Mouse (Mus musculus): ENCODE measurements around the gene Acadvl. TPM values are rescaled to one million over a fixed set of nuclear protein-coding genes. Genes with fewer than 3 reads are reported as not detected.

Acadvl gene
- polyA plus RNA-seq, 1 experiment from 2014 or later, result 78.2 TPM

DNA sequence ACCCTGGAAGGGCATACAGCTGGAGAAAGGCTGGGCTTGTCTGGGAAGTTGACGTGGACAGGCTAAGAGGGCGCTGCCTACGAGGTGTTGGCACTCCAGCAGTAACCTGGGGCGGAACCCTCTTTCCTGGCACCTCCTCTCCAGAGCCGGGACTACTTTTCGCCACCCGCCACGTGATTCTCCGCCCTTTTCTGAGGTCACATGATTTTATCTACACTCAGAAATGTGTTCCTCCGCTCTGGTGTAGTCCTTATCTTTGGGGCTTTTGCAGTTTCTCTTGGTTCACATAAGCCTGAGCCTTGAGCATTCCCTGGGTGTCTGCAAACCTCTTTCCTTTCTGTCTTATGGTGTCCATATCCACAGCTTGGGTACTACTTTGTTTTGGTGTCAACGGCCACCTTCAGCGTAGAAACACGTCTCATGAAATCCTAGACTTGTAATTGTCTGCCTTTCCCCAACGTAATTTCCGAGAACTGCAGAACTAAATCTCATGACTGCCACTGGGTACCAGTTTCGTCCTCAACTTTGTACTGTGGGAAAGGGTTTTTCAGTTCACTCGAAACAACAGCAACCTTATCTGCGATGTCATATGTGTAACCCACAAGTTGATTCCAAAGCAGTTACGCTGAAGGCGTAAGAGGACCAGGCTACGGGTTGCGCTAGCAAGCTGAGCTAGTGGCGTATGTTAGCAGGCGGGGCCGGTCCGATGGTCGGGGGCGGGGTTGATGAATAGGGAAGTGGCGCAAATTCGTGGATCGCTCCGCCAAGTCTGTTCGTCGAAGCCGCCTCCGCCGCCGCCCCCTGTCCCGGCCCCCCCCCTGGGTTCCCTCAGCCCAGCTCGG, 24.1 kb downstream of the Acadvl start, which contains the start of gene Gabarap:
Gabarap (plus strand) TSS at position 294 of the 842 bp plus-strand sequence.
- no peaks in the 10 kb centered on the region for H3K9me3 ChIP-seq
- peaks cover 59% of the 10 kb centered on the region for H3K36me3 ChIP-seq
- WGBS, result under 1% methylated on average over 40 of the region's 40 CpGs
- peak within 1 kb of the TSS; percentile 85 for H3K9ac ChIP-seq
- peak within 1 kb of the TSS; percentile 74 for H3K4me2 ChIP-seq
- peak within 1 kb of the TSS; percentile 84 for H3K4me3 ChIP-seq
- peaks cover 24% of the 10 kb centered on the region for H3K4me1 ChIP-seq
- H3K27ac ChIP-seq, result peak within 1 kb of the TSS; percentile 94
- no peaks in the 10 kb centered on the region for H3K27me3 ChIP-seq
- ATAC-seq (ENCODE audit: insufficient number of reproducible peaks, insufficient read depth, low FRiP score, low TSS enrichment, low read depth), result peak; percentile 66

DNA sequence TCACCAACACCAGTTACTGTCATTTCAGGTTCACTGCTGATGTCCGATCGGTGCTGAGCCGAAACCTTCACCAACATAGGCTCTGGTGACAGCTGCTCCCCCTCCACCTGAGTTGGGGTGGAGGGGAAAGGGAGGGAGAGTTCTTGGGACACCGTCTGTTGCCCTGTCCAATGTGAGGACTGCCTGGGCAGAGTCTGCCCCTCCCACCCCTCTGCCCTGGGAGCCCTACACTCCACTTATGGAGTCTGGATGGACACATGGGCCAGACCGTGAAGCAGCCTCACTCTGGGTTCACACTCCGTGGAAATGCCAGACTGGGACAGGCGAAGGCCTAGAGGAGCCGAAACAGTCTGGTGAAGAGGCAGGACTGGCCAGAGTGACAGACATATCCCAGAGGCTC, 25.3 kb downstream of the Acadvl start:
- Histone ChIP-seq H3K4me1 (peaks cover 24% of the 10 kb centered on the region), H3K9ac (no peak overlapping the region), H3K27ac (peak overlapping the region; percentile 94; the same call in 1 of the 2 replicates), H3K9me3 (no peaks in the 10 kb centered on the region), H3K27me3 (no peaks in the 10 kb centered on the region), H3K4me2 (no peak overlapping the region), H3K4me3 (no peak overlapping the region), H3K36me3 (peaks cover 68% of the 10 kb centered on the region)
- no peak for ATAC-seq (ENCODE audit: insufficient number of reproducible peaks, insufficient read depth, low FRiP score, low TSS enrichment, low read depth)
- WGBS, result 93% methylated on average over 8 of the region's 8 CpGs

DNA sequence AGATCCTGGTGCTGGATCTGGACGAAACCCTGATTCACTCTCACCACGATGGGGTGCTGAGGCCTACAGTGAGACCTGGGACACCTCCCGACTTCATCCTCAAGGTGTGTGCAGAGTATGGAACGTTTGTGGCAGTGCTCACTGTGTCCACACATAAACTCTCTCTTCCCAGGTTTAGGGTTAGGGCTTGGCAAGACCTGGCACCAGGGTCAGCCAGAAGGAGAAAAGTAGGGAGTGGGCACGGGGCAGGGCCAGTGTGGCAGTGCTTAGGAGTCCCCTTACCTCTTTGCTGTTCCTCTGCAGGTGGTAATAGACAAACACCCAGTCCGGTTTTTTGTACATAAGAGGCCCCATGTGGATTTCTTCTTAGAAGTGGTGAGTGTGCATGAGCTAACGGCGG, 30.8 kb downstream of the Acadvl start:
- Histone ChIP-seq H3K4me3 (no peak overlapping the region), H3K4me2 (no peak overlapping the region), H3K4me1 (peaks cover 24% of the 10 kb centered on the region), H3K9ac (no peak overlapping the region), H3K27me3 (no peaks in the 10 kb centered on the region), H3K36me3 (peaks cover 59% of the 10 kb centered on the region), H3K9me3 (no peaks in the 10 kb centered on the region), H3K27ac (no peak overlapping the region)
- WGBS, result 90% methylated on average over 8 of the region's 8 CpGs
- no peak for ATAC-seq (ENCODE audit: insufficient number of reproducible peaks, insufficient read depth, low FRiP score, low TSS enrichment, low read depth)

DNA sequence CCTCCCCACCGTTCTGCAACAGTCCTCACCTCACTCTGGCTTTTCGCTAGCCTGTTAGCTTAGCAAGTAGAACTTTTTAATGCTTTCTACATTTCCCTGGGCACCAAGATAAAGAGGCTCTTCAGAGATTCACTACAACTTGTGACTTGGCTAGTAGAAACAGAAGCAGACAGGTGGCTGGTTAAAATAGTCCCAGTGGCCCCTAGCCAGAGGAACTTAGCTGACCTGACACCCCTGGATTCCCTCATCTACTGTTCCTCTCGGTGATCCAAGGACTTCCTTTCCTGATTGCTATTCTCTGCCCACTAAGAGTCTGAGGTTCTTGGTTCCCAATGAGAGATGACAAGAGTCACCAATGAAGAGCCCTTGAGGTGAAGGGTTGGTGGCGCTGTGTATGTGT, 31.8 kb downstream of the Acadvl start:
- Histone ChIP-seq H3K4me2 (peak overlapping the region; percentile 91), H3K4me1 (peaks cover 29% of the 10 kb centered on the region), H3K36me3 (peaks cover 52% of the 10 kb centered on the region), H3K4me3 (peak overlapping the region; percentile 99), H3K9me3 (no peaks in the 10 kb centered on the region), H3K9ac (peak overlapping the region; percentile 99), H3K27me3 (no peaks in the 10 kb centered on the region), H3K27ac (peak overlapping the region; percentile 99; the same call in 1 of the 2 replicates)
- no peak for ATAC-seq (ENCODE audit: insufficient number of reproducible peaks, insufficient read depth, low FRiP score, low TSS enrichment, low read depth)
- WGBS, result 81% methylated on average over 4 of the region's 4 CpGs

GRCm38 (mm10) chr11:69982877-69983276, 32.3 kb downstream of the Acadvl start:
- WGBS, result 24% methylated on average over 5 of the region's 5 CpGs
- peaks cover 29% of the 10 kb centered on the region for H3K4me1 ChIP-seq
- peak overlapping the region; percentile 99 for H3K4me3 ChIP-seq
- H3K27ac ChIP-seq, result peak overlapping the region; percentile 99; the same call in 1 of the 2 replicates
- no peak for ATAC-seq (ENCODE audit: insufficient number of reproducible peaks, insufficient read depth, low FRiP score, low TSS enrichment, low read depth)
- H3K9me3 ChIP-seq, result no peaks in the 10 kb centered on the region
- peak overlapping the region; percentile 91 for H3K4me2 ChIP-seq
- no peaks in the 10 kb centered on the region for H3K27me3 ChIP-seq
- H3K36me3 ChIP-seq, result peaks cover 51% of the 10 kb centered on the region
- H3K9ac ChIP-seq, result peak overlapping the region; percentile 99

- peak within 1 kb of the TSS; percentile 99 for H3K27ac ChIP-seq
- peak within 1 kb of the TSS; percentile 99 for H3K9ac ChIP-seq
- H3K9me3 ChIP-seq, result no peaks in the 10 kb centered on the region
- H3K36me3 ChIP-seq, result peaks cover 49% of the 10 kb centered on the region
- H3K4me3 ChIP-seq, result peak within 1 kb of the TSS; percentile 99
- WGBS, result 62% methylated on average over 8 of the region's 8 CpGs
- peaks cover 29% of the 10 kb centered on the region for H3K4me1 ChIP-seq
- peak within 1 kb of the TSS; percentile 91 for H3K4me2 ChIP-seq
- H3K27me3 ChIP-seq, result no peaks in the 10 kb centered on the region
- no peak for ATAC-seq (ENCODE audit: insufficient number of reproducible peaks, insufficient read depth, low FRiP score, low TSS enrichment, low read depth)
Observed at GRCm38 (mm10) chr11:69982225-69982624, 33.0 kb downstream of the Acadvl start, which contains the start of gene Elp5. Elp5 (minus strand) TSS chr11:69982517.

- Histone ChIP-seq H3K27ac (peak within 1 kb of the TSS; percentile 99), H3K36me3 (peaks cover 49% of the 10 kb centered on the region), H3K4me2 (peak within 1 kb of the TSS; percentile 91), H3K9me3 (no peaks in the 10 kb centered on the region), H3K4me1 (peaks cover 29% of the 10 kb centered on the region), H3K9ac (peak within 1 kb of the TSS; percentile 99), H3K27me3 (no peaks in the 10 kb centered on the region), H3K4me3 (peak within 1 kb of the TSS; percentile 99)
- ATAC-seq (ENCODE audit: insufficient number of reproducible peaks, insufficient read depth, low FRiP score, low TSS enrichment, low read depth), result no peak
- under 1% methylated on average over 42 of the region's 43 CpGs for WGBS
Observed at GRCm38 (mm10) chr11:69981141-69981762, 34.0 kb downstream of the Acadvl start, which contains the start of gene Ctdnep1. Ctdnep1 (plus strand) TSS chr11:69981156.

DNA sequence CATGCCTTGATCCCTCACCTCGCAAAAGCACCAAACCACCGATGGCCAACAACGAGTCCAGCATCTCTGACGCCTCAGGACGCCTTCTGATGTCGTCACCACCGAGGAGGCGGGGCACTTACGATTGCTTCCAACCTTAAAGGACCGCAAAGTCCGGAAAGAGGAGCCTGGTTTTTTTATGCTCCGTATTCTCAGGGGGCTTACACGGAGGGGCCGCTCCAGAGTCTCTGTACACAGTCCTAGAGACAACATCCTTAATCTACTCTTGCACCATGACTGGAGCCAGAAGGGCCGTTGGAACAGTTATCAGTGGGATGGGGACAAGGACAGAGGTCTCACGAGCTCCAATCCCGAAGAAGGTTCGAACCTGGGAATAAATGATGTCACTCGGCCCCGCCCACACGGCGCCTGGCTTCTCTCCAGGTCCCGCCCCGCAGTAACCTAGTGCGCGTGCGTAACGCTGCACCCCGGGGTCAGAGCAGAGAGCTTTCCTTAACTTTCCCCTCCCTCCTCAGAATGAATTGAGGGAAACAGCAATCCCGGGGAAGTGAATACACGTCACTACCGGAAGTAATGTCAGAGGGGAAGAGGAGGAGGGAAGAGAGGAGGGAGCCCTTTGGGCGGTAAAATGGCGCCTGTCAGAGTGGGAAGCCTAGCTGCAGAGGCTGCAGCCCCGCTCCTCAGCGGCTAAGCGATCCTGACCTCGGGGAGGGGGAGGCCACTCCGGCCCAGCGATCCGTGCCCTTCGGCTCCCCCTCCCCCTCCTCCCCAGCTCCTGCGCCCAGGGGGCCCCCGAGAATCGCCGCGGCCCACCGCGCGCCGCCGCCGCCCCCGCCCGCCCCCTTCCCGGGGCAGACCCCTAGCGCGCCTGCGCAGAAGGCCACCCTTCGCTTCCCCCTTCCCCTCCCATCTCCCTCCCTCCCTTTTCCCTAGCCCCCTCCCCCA, 34.7 kb downstream of the Acadvl start:
- H3K4me3 ChIP-seq, result peak overlapping the region; percentile 99
- H3K9me3 ChIP-seq, result no peaks in the 10 kb centered on the region
- peak overlapping the region; percentile 99 for H3K9ac ChIP-seq
- peak overlapping the region; percentile 91 for H3K4me2 ChIP-seq
- peak; percentile 92 for ATAC-seq (ENCODE audit: insufficient number of reproducible peaks, insufficient read depth, low FRiP score, low TSS enrichment, low read depth)
- H3K27ac ChIP-seq, result peak overlapping the region; percentile 99
- H3K36me3 ChIP-seq, result peaks cover 50% of the 10 kb centered on the region
- peaks cover 29% of the 10 kb centered on the region for H3K4me1 ChIP-seq
- WGBS, result under 1% methylated on average over 51 of the region's 60 CpGs
- no peaks in the 10 kb centered on the region for H3K27me3 ChIP-seq

DNA sequence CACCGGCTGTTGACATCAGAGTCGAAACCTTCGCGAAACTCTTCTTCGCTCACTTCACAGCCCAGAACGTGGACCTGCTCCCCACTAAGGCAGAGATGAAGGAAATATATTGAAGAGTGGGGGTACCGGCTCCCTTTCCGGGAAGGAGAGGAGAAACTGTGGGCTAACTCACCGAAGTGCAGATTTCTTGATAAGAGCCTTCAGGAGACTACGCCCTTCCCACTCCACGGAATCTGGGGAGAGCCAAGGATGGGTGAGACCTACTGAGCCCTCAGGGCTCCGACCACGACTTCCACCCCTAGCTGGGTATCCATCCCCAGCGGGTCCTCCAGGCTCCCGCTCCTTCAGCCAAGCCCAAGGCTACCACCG, 35.4 kb downstream of the Acadvl start:
- 3% methylated on average over 16 of the region's 16 CpGs for WGBS
- H3K27me3 ChIP-seq, result no peaks in the 10 kb centered on the region

DNA sequence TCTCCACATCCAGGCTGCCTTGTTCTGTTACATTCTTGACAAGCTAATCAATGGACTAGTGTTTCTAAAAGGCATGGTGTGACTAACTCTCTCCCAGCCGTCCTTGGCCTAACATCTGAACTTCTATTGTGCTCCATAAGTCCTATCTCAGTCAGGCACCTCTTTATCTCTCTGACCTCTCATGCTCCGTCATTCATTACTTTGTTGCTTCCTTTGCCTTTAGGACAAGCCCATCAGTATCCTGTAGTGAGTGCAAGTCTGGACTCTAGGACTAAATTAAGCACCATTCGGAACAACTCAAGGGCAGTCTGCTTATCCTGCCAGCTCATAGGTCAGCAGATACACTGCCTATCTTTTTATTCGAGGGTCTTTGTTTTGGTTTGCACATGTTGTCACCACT, 38.9 kb downstream of the Acadvl start:
- no peak overlapping the region for H3K27ac ChIP-seq
- no peak overlapping the region for H3K4me3 ChIP-seq
- H3K4me1 ChIP-seq, result peaks cover 9% of the 10 kb centered on the region
- no peaks in the 10 kb centered on the region for H3K27me3 ChIP-seq
- no peak for ATAC-seq (ENCODE audit: insufficient number of reproducible peaks, insufficient read depth, low FRiP score, low TSS enrichment, low read depth)
- no peak overlapping the region for H3K9ac ChIP-seq
- no peak overlapping the region for H3K4me2 ChIP-seq
- peaks cover 70% of the 10 kb centered on the region for H3K36me3 ChIP-seq
- WGBS, result 83% methylated on average over 4 of the region's 4 CpGs
- H3K9me3 ChIP-seq, result no peaks in the 10 kb centered on the region

More for the DNA sequence above, 35.4 kb downstream of the Acadvl start:
- Histone ChIP-seq H3K4me1 (peaks cover 29% of the 10 kb centered on the region), H3K9ac (peak overlapping the region; percentile 99), H3K27ac (peak overlapping the region; percentile 99), H3K4me3 (peak overlapping the region; percentile 99), H3K4me2 (peak overlapping the region; percentile 91), H3K9me3 (no peaks in the 10 kb centered on the region), H3K36me3 (peaks cover 50% of the 10 kb centered on the region)
- ATAC-seq (ENCODE audit: insufficient number of reproducible peaks, insufficient read depth, low FRiP score, low TSS enrichment, low read depth), result no peak

DNA sequence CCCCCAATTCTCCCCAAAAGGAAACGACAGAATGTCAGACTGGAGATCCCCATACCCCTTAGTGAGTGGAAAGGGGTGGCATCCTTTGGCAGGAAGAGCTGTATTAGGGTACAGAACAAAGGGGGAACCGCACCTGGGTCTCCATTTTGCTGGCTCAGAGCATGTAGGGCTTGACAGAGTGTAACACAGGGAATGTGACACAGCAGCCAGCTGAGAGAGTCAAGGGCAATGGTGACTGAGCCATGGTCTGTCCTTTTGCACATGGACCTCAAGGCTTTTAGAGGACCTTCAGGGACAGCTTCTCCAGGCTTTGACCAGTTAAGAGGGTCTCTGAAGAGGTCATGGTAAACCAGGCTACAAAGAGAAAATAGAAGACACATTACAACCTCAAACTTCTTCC, 40.3 kb downstream of the Acadvl start:
- no peak overlapping the region for H3K9ac ChIP-seq
- WGBS, result 91% methylated on average over 2 of the region's 2 CpGs
- H3K27ac ChIP-seq, result no peak overlapping the region
- peaks cover 9% of the 10 kb centered on the region for H3K4me1 ChIP-seq
- no peak overlapping the region for H3K4me3 ChIP-seq
- peaks cover 80% of the 10 kb centered on the region for H3K36me3 ChIP-seq
- no peaks in the 10 kb centered on the region for H3K9me3 ChIP-seq
- H3K27me3 ChIP-seq, result no peaks in the 10 kb centered on the region
- ATAC-seq (ENCODE audit: insufficient number of reproducible peaks, insufficient read depth, low FRiP score, low TSS enrichment, low read depth), result no peak
- H3K4me2 ChIP-seq, result no peak overlapping the region
